Mouse (Mus musculus) kidney, postnatal 0 days (tissue): ENCODE measurements around the gene Tpk1. TPM values are rescaled to one million over a fixed set of nuclear protein-coding genes. Genes with fewer than 3 reads are reported as not detected.

Experiments used
- ATAC-seq: fragments of 200-750 bp; cut with Nextera tagmentation; replicated peaks from 2 replicates; pipeline ENCODE4 v1.8.0; 2017; ENCODE audit warnings: low read depth, moderate number of reproducible peaks, moderate TSS enrichment, moderate library complexity; ENCODE audit not compliant: low FRiP score
- DNase-seq: peaks from one replicate; pipeline ENCODE4 v3.0.0-alpha.2; 2016; ENCODE audit warnings: low spot score
- H3K27ac ChIP-seq: fragments of 300-500 bp; sonication (generic); 2 replicates; pipeline ENCODE4 v1.5.1; 2014; ENCODE audit warnings: mild to moderate bottlenecking
- H3K27me3 ChIP-seq: fragments of 300-500 bp; sonication (generic); 2 replicates; pipeline ENCODE4 v1.6.1; 2014; ENCODE audit warnings: low read length, mixed read lengths; ENCODE audit not compliant: insufficient read depth
- H3K36me3 ChIP-seq: fragments of 300-500 bp; sonication (generic); 2 replicates; pipeline ENCODE4 v1.6.1; 2014; ENCODE audit warnings: low read length, mixed read lengths; ENCODE audit not compliant: insufficient read depth
- H3K4me1 ChIP-seq: fragments of 300-500 bp; sonication (generic); replicated peaks from 2 replicates; pipeline ENCODE4 v1.6.1; 2014; ENCODE audit warnings: antibody characterized with exemption, low read length, mixed read lengths; ENCODE audit not compliant: insufficient read depth
- H3K4me2 ChIP-seq: fragments of 300-500 bp; sonication (generic); 2 replicates; pipeline ENCODE4 v1.6.1; 2014; ENCODE audit warnings: mild to moderate bottlenecking, low read length, moderate library complexity, mixed read lengths
- H3K4me3 ChIP-seq: fragments of 300-500 bp; sonication (generic); replicated peaks from 2 replicates; pipeline ENCODE4 v1.5.1; 2014; ENCODE audit warnings: low read depth, low read length
- H3K9ac ChIP-seq: fragments of 300-500 bp; sonication (generic); 2 replicates; pipeline ENCODE4 v1.6.1; 2014; ENCODE audit warnings: low read depth, low read length
- H3K9me3 ChIP-seq: fragments of 300-500 bp; sonication (generic); replicated peaks from 2 replicates; pipeline ENCODE4 v1.6.1; 2016; ENCODE audit warnings: low read length, inconsistent platforms, mixed read lengths
- CTCF ChIP-seq: IDR thresholded peaks from 2 replicates; pipeline ENCODE4 v1.5.1; 2016; ENCODE audit warnings: antibody characterized with exemption, low read depth, mild to moderate bottlenecking, moderate library complexity
- WGBS: fragments of 180-500 bp; shearing (Covaris S2); extraction: QIAGEN DNeasy Blood & Tissue Kit; methylation state at CpG from one replicate; pipeline ENCODE4 v1.1.7; 2014; 5-methylcytosine and 5-hydroxymethylcytosine counted together
- polyA plus RNA-seq: library from polyadenylated mRNA; unstranded; fragments of >200 nt; fragmentation: Nextera tagmentation; extraction: Ambion mirVana; gene quantifications from 2 replicates; pipeline ENCODE4 v1.2.1, GENCODE M21; 2015

Gene Tpk1
- 29.5 and 32.4 TPM in 2 replicates for polyA plus RNA-seq

GRCm38 (mm10) chr6:43665677-43666546, at the start of gene Tpk1:
TSS of gene Tpk1 (minus strand) at chr6:43666278.
- TF ChIP-seq CTCF, result peak; percentile 47
- peak within 1 kb of the TSS; percentile 82 for H3K9ac ChIP-seq

GRCm38 (mm10) chr6:43702810-43703614, 36.9 kb upstream of the Tpk1 start:
- Histone ChIP-seq H3K9me3 (no peaks in the 10 kb centered on the region), H3K27ac (no peak overlapping the region), H3K4me3 (no peak overlapping the region), H3K4me2 (no peak overlapping the region), H3K36me3 (no peaks in the 10 kb centered on the region), H3K27me3 (no peaks in the 10 kb centered on the region), H3K4me1 (no peaks in the 10 kb centered on the region), H3K9ac (no peak overlapping the region)
- ATAC-seq (no peak), DNase-seq (peak; percentile 30)
- TF ChIP-seq CTCF, result no peak
- 28% methylated on average over 6 of the region's 6 CpGs for WGBS

More at GRCm38 (mm10) chr6:43665677-43666546, at the start of gene Tpk1:
- Histone ChIP-seq H3K27me3 (no peaks in the 10 kb centered on the region), H3K4me1 (no peaks in the 10 kb centered on the region), H3K36me3 (no peaks in the 10 kb centered on the region), H3K4me2 (peak within 1 kb of the TSS; percentile 62), H3K9me3 (no peaks in the 10 kb centered on the region), H3K4me3 (peak within 1 kb of the TSS; percentile 64), H3K27ac (peak within 1 kb of the TSS; percentile 96)
- DNase-seq (peak; percentile 97), ATAC-seq (peak; percentile 97)
- under 1% methylated on average over 59 of the region's 63 CpGs for WGBS

- WGBS, result 88% methylated on average over 1 of the region's 1 CpGs
- no peaks in the 10 kb centered on the region for H3K4me1 ChIP-seq
- H3K36me3 ChIP-seq, result no peaks in the 10 kb centered on the region
- H3K27me3 ChIP-seq, result no peaks in the 10 kb centered on the region
- H3K27ac ChIP-seq, result no peak overlapping the region
- DNase-seq (no peak), ATAC-seq (no peak)
- no peak overlapping the region for H3K4me3 ChIP-seq
- no peaks in the 10 kb centered on the region for H3K9me3 ChIP-seq
- no peak overlapping the region for H3K9ac ChIP-seq
- no peak overlapping the region for H3K4me2 ChIP-seq
- TF ChIP-seq CTCF, result no peak
Observed at GRCm38 (mm10) chr6:43691863-43692262, 25.8 kb upstream of the Tpk1 start.

- 49% methylated on average over 2 of the region's 2 CpGs for WGBS
- Histone ChIP-seq H3K27ac (no peak overlapping the region), H3K36me3 (no peaks in the 10 kb centered on the region), H3K27me3 (no peaks in the 10 kb centered on the region), H3K9me3 (no peaks in the 10 kb centered on the region), H3K9ac (no peak overlapping the region), H3K4me3 (no peak overlapping the region), H3K4me1 (no peaks in the 10 kb centered on the region), H3K4me2 (no peak overlapping the region)
- DNase-seq (peak; percentile 79), ATAC-seq (no peak)
- peak; percentile 84 for TF ChIP-seq CTCF
Observed at GRCm38 (mm10) chr6:43685985-43686384, 19.9 kb upstream of the Tpk1 start.

GRCm38 (mm10) chr6:43682535-43682934, 16.5 kb upstream of the Tpk1 start:
- H3K4me3 ChIP-seq, result no peak overlapping the region
- DNase-seq (no peak), ATAC-seq (no peak)
- H3K9me3 ChIP-seq, result no peaks in the 10 kb centered on the region
- no peaks in the 10 kb centered on the region for H3K27me3 ChIP-seq
- no peaks in the 10 kb centered on the region for H3K4me1 ChIP-seq
- no peak overlapping the region for H3K4me2 ChIP-seq
- H3K27ac ChIP-seq, result no peak overlapping the region
- WGBS, result 63% methylated on average over 2 of the region's 2 CpGs
- no peaks in the 10 kb centered on the region for H3K36me3 ChIP-seq
- no peak for TF ChIP-seq CTCF
- H3K9ac ChIP-seq, result no peak overlapping the region

GRCm38 (mm10) chr6:43678689-43679212, 12.7 kb upstream of the Tpk1 start:
- no peak overlapping the region for H3K27ac ChIP-seq
- H3K4me3 ChIP-seq, result no peak overlapping the region
- H3K9me3 ChIP-seq, result no peaks in the 10 kb centered on the region
- no peak for TF ChIP-seq CTCF
- WGBS, result 81% methylated on average over 2 of the region's 2 CpGs
- DNase-seq (no peak), ATAC-seq (no peak)
- no peaks in the 10 kb centered on the region for H3K4me1 ChIP-seq
- no peak overlapping the region for H3K4me2 ChIP-seq
- H3K27me3 ChIP-seq, result no peaks in the 10 kb centered on the region
- no peak overlapping the region for H3K9ac ChIP-seq
- no peaks in the 10 kb centered on the region for H3K36me3 ChIP-seq
